Mouse (Mus musculus) embryonic fibroblast, embryonic 13.5 days (primary cell): Measurements from ENCODE around the gene Gm11020.
"Not testable (repeated sequence)": the region's sequence is repeated elsewhere in the genome, so short reads cannot be mapped to it uniquely, and the experiment has no call there.

ENCODE experiments used
- CTCF ChIP-seq: IDR thresholded peaks from 2 replicates; pipeline ENCODE4 v1.5.1; 2011; ENCODE audit warnings: mild to moderate bottlenecking, control low read depth, low read length, moderate library complexity, borderline replicate concordance; ENCODE audit not compliant: insufficient read depth
- POLR2A ChIP-seq: IDR thresholded peaks from 2 replicates; pipeline ENCODE4 v1.6.1; 2011; ENCODE audit warnings: low read depth, mild to moderate bottlenecking, control low read depth, low read length, moderate library complexity

DNA sequence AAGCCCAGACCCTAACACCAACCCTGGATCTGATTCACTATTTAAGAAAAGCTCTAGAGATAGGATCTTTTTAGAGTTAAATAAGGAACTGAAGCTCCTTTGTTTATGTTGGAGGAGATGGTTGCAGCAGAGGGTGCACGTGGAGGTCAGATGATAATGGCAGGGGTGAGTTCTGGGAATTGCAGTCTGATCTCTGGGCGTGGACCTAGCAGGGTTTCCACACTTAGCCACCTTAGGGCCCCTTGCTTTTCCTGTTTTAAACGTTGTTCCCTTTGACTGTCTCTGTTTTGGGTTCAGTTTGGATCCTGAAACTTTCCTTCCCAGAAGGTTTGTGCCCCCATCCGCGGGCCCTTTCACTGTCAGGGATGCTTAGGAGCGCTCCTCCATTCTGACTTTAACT lies 13.0 kb upstream of the Gm11020 start:
- TF ChIP-seq POLR2A, CTCF: not testable (repeated sequence)
